11 mouse cellular contexts compared by ENCODE assay signal in the genomic region with DNA sequence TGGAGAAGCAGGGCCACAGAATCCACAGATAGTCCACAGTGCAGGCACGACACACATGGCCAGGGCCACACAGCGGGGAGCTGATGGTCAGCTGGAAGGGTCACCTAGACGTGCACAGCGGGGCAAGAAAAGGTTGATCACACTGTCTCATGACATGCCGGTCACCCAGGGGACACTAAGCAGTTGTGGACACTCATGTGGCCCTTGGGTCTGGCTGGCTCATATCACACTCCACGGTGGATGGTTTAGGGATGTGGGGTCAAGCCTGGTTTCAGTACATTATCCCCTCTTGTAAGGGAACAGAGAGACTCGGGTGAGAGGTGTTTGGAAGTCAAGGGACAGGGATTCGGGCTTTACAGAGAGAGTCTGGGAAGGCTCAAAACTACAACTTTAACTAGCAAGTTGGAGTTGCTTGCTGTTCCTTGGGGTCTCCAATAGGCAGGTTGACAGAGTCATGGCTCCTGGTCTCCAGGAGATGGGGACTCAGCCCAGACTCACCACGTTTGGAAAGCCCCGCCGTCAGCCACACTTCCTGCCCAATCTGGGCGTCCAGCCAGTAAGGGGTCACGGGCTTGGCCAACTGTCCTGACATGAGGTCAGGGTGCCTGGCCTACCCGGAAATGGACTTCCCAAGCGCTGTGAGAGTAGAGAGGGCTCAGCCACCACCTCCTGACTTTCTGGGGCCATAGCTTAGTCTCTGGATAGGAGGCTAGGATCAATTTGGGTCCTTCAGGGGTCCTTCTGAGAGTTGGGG. TPM values are rescaled to one million over a fixed set of nuclear protein-coding genes. Genes with fewer than 3 reads are reported as not detected.
DNase-seq lines count a peak whose midpoint lies in the region; ATAC-seq lines count a peak whose summit lies in the region.
"Had no signal": no experiment of that assay in that cellular context is flagged by ENCODE, and none has a peak within 500 bp of the region (broad histone marks: within the 10 kb centered on the region; RNA-seq: fewer than 3 reads in every experiment).

No protein-coding gene starts in this region.

- ATAC-seq in common myeloid progenitor, adult 5-6 weeks (replicated peaks; ENCODE audit: low read depth, poor library complexity, severe bottlenecking): peak; percentile 39
- ATAC-seq in hematopoietic stem cell, adult 5-6 weeks (replicated peaks in 1 of 2; ENCODE audit: insufficient read depth in 1 of 2, low FRiP score in 2 of 2, low TSS enrichment in 1 of 2, low read depth in 1 of 2, poor library complexity in 2 of 2, severe bottlenecking in 2 of 2): peak; percentile 30 to 44; a peak in 2 of 4 replicates
- ATAC-seq in hindbrain, embryonic 16.5 days: no peak

- peaks cover 17% of the 10 kb centered on the region for H3K36me3 ChIP-seq in hindbrain, embryonic 16.5 days (ENCODE audit: control insufficient read depth, insufficient read depth, low read length)
- H3K36me3 ChIP-seq: limb, embryonic 12.5 days had no signal

- intact Hi-C loops in left cerebral cortex, postnatal 4 days (cut with DNase I): no loop called here
- intact Hi-C loops in left cerebral cortex, postnatal 36 days (cut with DNase I): no loop called here

- peak; percentile 39 for DNase-seq in left cerebral cortex, postnatal 4 days
- no peak for DNase-seq in left cerebral cortex, postnatal 36 days (ENCODE audit: low spot score in 2 of 2)
- peak; percentile 87 to 91 for DNase-seq in lung, postnatal 4 days
- DNase-seq in cerebellum, adult 9-10 months: no peak
- no peak for DNase-seq in left cerebral cortex, adult 18-20 months (ENCODE audit: low spot score in 2 of 2)

- no peaks in the 10 kb centered on the region for H3K9me3 ChIP-seq in hindbrain, embryonic 16.5 days (ENCODE audit: control insufficient read depth, low read length)
- H3K9me3 ChIP-seq: embryonic facial prominence, embryonic 13.5 days; limb, embryonic 12.5 days had no signal

- WGBS in hindbrain, embryonic 16.5 days: 77% methylated on average over 15 of the region's 15 CpGs

- H3K27me3 ChIP-seq in hindbrain, embryonic 16.5 days (replicated peaks; ENCODE audit: control insufficient read depth, insufficient read depth, low read length): no peaks in the 10 kb centered on the region
- H3K27me3 ChIP-seq: embryonic facial prominence, embryonic 13.5 days; limb, embryonic 12.5 days had no signal

- H3K4me2 ChIP-seq in hindbrain, embryonic 16.5 days (ENCODE audit: low read length): no peak overlapping the region
- H3K4me2 ChIP-seq: embryonic facial prominence, embryonic 13.5 days; limb, embryonic 12.5 days had no signal

- H3K4me1 ChIP-seq in hindbrain, embryonic 16.5 days (ENCODE audit: control insufficient read depth, insufficient read depth, low read depth, low read length): no peaks in the 10 kb centered on the region
- H3K4me1 ChIP-seq: embryonic facial prominence, embryonic 13.5 days; limb, embryonic 12.5 days had no signal

- no peak overlapping the region for H3K27ac ChIP-seq in hindbrain, embryonic 16.5 days (ENCODE audit: low read depth, low read length)
- H3K27ac ChIP-seq: embryonic facial prominence, embryonic 13.5 days; limb, embryonic 12.5 days had no signal

- H3K4me3 ChIP-seq in hindbrain, embryonic 16.5 days (ENCODE audit: low read length): no peak overlapping the region
- H3K4me3 ChIP-seq: embryonic facial prominence, embryonic 13.5 days; limb, embryonic 12.5 days had no signal

- H3K9ac ChIP-seq in hindbrain, embryonic 16.5 days (ENCODE audit: low read depth, low read length): no peak overlapping the region
- H3K9ac ChIP-seq: embryonic facial prominence, embryonic 13.5 days; limb, embryonic 12.5 days had no signal

RNA-seq across cellular contexts. Expression of gene Pdgfa, which starts 20.4 kb away (rescaled TPM):
- 10 to 100 TPM; 50.3 to 52.3 TPM for total RNA-seq in left cerebral cortex, postnatal 4 days (2021)
- total RNA-seq in left cerebral cortex, postnatal 36 days (2021): 10 to 100 TPM; 49.1 to 58.9 TPM
- total RNA-seq in common myeloid progenitor, adult 5-6 weeks (2017): 1.1 TPM in 1 of 2 replicates, not detected in the other
- 0.13 and 0.65 TPM in 2 replicates for total RNA-seq in hematopoietic stem cell, adult 5-6 weeks (2017)
- polyA plus RNA-seq in hindbrain, embryonic 16.5 days (2015; fragmentation: Nextera tagmentation; extraction: Ambion mirVana): 26.2 and 33.4 TPM in 2 replicates
- 10 to 100 TPM; 52.7 to 55.5 TPM for total RNA-seq in left cerebral cortex, adult 18-20 months (2021)
- total RNA-seq: MEL had no signal

Comparison
In these comparisons a context has a peak if more than half of its experiments do, and no peak if none do; other contexts are left out.
1. DNase-seq: peak in left cerebral cortex, postnatal 4 days (single experiment) and lung, postnatal 4 days (2 of 2); none in left cerebral cortex, postnatal 36 days (0 of 2), cerebellum, adult 9-10 months (single experiment) and left cerebral cortex, adult 18-20 months (0 of 2).
2. RNA of gene Pdgfa, which starts 20.4 kb away (total RNA-seq): 49.1 to 58.9 TPM in left cerebral cortex, postnatal 36 days, 52.7 to 55.5 TPM in left cerebral cortex, adult 18-20 months and 50.3 to 52.3 TPM in left cerebral cortex, postnatal 4 days; 1.1 TPM in common myeloid progenitor, adult 5-6 weeks and 0.13 to 0.65 TPM in hematopoietic stem cell, adult 5-6 weeks; every median in the first group is over 10 times any median in the second.